Mouse (Mus musculus): ENCODE data around the gene Dram1.

Gene Dram1

GRCm38 (mm10) chr10:88296991-88297390 lies 81.9 kb downstream of the Dram1 start:
- DNase-seq (ENCODE audit: low read depth in 1 of 2, low spot score in 2 of 2), result no peak

GRCm38 (mm10) chr10:88295091-88295490 lies 83.8 kb downstream of the Dram1 start:
- no peak for DNase-seq (ENCODE audit: low read depth in 1 of 2, low spot score in 2 of 2)

GRCm38 (mm10) chr10:88288061-88288460 lies 90.8 kb downstream of the Dram1 start:
- no peak for DNase-seq (ENCODE audit: low read depth in 1 of 2, low spot score in 2 of 2)

- no peak for DNase-seq (ENCODE audit: low read depth in 1 of 2, low spot score in 2 of 2)
Observed at GRCm38 (mm10) chr10:88287261-88287660, 91.6 kb downstream of the Dram1 start.

GRCm38 (mm10) chr10:88284343-88284990 lies 94.4 kb downstream of the Dram1 start:
- DNase-seq (ENCODE audit: low read depth in 1 of 2, low spot score in 2 of 2), result no peak

- DNase-seq (ENCODE audit: low read depth in 1 of 2, low spot score in 2 of 2), result no peak
Observed at GRCm38 (mm10) chr10:88281699-88282098, 97.2 kb downstream of the Dram1 start.

- no peak for DNase-seq (ENCODE audit: low read depth in 1 of 2, low spot score in 2 of 2)
Observed at GRCm38 (mm10) chr10:88274045-88274444, 104.8 kb downstream of the Dram1 start.

Measured in monocyte, adult 2 months (primary cell).